Mouse (Mus musculus): Measurements from ENCODE around the gene Mbnl2. TPM values are rescaled to one million over a fixed set of nuclear protein-coding genes. Genes with fewer than 3 reads are reported as not detected.

Mbnl2 gene
- total RNA-seq, 1 experiment from 2014 or later: 153 TPM

GRCm38 (mm10) chr14:120440716-120441115 lies 165.2 kb downstream of the Mbnl2 start:
- ATAC-seq (ENCODE audit: extremely low read depth, insufficient number of reproducible peaks, low FRiP score, poor library complexity, severe bottlenecking): no peak

DNA sequence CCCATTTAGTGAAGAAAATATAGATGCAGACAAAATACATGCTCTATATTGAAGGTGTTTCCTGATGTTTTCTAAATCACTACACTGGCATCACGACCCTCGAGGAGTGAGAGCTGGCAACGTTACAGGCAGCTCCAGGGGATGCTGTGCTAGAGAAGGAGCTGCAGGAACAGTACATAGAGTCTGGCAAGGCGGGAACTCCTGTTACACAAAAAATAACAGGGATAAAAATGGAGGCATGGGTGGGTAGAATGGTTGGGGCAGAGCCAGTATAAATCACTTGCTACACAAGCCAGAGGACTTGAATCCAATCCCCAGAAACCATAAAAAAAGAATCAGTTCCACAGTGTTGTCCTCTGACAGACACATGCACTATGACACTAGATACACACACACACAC lies 165.8 kb downstream of the Mbnl2 start:
- ATAC-seq (ENCODE audit: extremely low read depth, insufficient number of reproducible peaks, low FRiP score, poor library complexity, severe bottlenecking): no peak

- ATAC-seq (ENCODE audit: extremely low read depth, insufficient number of reproducible peaks, low FRiP score, poor library complexity, severe bottlenecking): no peak
Observed at GRCm38 (mm10) chr14:120441836-120442235, 166.4 kb downstream of the Mbnl2 start.

DNA sequence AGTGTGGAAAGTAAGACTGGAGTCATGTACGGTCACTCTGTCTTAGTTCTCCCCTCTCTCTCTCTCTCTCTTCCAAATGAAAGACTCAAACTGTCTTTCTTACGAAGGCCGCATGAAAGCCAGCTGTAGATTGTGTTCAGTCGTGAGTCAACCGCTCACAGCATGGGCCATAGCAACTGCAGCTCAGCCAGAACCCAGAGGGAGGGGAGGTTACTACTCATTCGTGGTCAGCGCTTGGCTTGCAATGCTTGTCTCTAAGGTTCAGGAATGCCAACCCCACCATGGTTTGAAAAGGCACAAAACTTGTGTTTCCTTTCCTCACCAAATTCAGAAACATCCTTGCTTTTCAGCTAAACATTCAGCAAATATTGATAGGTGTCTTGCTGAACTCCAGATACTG lies 178.8 kb downstream of the Mbnl2 start:
- ATAC-seq (ENCODE audit: extremely low read depth, insufficient number of reproducible peaks, low FRiP score, poor library complexity, severe bottlenecking): no peak

DNA sequence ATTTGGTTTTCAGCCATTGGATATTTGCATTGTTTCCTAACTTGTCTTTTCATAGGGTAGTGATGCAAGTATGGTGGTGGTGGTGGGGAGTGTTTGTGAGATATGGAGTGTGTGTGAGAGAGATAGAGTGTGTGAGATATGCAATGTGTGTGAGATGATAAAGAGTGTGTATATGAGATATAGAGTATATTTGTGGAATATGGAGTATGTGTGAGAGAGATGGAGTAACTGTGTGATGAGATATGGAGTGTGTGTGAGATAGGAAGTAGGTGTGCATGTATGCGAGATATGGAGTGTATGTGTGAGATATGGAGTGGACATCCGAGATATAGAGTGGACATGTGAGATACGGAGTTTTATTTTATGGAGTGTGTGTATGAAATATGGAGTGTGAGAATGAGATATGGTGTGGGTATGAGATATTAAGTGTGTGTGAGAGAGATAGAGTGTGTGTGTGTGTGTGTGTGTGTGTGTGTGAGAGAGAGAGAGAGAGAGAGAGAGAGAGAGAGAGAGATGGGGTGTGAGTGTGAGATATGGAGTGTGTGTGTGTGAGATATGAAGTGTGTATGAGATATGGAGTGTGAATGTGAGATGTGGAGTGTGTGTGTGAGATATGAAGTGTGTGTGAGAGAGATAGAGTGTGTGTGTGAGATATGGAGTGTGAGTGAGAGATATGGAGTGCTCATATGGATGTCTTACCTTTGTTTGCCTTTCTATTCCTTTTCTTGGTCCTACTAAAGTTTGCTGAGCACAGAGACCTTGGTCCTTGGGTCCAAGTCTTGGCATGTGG lies 188.7 kb downstream of the Mbnl2 start:
- ATAC-seq (ENCODE audit: extremely low read depth, insufficient number of reproducible peaks, low FRiP score, poor library complexity, severe bottlenecking): no peak

DNA sequence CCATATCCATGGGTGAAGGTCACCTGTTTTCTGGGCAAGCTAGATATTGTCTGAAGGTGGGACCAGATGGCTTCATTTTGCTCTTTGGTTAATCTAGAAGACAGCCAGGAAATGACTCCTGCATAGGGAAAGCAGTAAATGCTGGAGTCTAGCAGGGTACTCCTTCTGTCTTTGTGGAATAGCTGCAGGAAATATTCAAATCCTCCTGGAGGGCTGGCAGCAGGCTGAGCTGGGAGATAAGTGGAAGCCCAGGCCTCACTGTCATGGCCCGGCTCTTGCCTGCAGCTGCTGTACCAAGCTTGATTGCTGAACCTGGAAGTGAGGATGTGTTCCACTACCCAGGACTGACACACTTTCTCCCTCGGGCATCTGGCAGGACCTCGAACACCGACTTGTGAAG lies 191.3 kb downstream of the Mbnl2 start:
- ATAC-seq (ENCODE audit: extremely low read depth, insufficient number of reproducible peaks, low FRiP score, poor library complexity, severe bottlenecking): no peak

DNA sequence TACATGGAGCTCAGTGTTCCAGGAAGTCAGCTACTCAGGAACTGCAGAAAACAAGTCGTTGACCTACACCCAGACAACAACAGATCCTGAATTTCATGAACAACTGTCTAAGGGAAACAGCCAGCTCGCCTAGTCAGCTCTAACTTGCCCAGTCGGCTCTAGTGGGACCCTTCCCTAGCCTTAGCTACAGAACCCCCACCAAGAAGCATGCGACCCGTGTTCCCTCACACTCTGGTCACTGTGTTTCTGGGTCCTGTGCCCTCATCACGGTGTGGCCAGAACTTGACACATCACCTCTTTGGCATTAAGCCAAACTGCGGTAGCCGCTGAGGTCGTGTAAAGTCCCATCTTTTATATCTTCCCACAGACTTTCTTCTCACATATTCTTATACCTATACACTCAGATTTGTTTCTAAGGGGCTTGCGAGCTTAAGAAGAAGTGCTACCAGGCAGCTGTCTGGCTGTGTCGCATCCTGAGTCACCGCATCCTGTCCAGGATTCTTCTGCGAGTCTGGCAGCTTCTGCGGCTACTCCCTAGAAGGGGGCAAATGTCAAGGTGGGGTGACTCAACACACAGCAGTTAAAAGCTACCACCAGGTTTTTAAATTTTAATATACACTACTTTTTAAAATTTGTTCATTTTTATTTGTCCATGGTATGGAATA lies 193.8 kb downstream of the Mbnl2 start:
- no peak for ATAC-seq (ENCODE audit: extremely low read depth, insufficient number of reproducible peaks, low FRiP score, poor library complexity, severe bottlenecking)

GRCm38 (mm10) chr14:120476186-120476697 lies 200.8 kb downstream of the Mbnl2 start:
- no peak for ATAC-seq (ENCODE audit: extremely low read depth, insufficient number of reproducible peaks, low FRiP score, poor library complexity, severe bottlenecking)

- peak; percentile 80 for ATAC-seq (ENCODE audit: extremely low read depth, insufficient number of reproducible peaks, low FRiP score, poor library complexity, severe bottlenecking)
Observed at GRCm38 (mm10) chr14:120477288-120477981, 202.0 kb downstream of the Mbnl2 start.

- ATAC-seq (ENCODE audit: extremely low read depth, insufficient number of reproducible peaks, low FRiP score, poor library complexity, severe bottlenecking): peak; percentile 69
Observed at GRCm38 (mm10) chr14:120477982-120478568, 202.6 kb downstream of the Mbnl2 start, which contains the start of gene Rap2a. TSS of gene Rap2a (plus strand) at chr14:120478444.

DNA sequence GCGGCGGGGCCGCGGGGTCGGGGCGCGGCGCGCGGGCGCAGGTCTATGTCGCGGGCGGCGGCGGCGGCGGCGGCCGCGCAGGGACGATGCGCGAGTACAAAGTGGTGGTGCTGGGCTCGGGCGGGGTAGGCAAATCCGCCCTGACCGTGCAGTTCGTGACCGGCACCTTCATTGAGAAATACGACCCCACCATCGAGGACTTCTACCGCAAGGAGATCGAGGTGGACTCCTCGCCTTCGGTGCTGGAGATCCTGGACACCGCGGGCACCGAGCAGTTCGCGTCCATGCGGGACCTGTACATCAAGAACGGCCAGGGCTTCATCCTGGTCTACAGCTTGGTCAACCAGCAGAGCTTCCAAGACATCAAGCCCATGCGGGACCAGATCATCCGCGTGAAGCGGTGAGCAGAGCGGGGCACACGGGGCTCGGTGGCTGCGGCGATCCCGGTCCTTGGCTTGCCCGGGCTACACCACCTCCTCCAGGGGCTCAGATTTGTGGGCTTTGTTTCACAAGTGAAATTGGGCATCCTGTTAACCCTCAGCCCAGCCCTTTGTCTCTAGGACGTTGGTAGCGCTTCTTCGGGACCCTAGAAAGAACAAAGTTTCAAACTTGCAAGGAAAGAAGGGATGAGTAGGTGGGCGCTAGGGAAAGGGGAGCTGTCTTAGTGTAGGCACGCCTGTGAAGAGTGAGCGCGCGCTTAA lies 203.3 kb downstream of the Mbnl2 start:
- ATAC-seq (ENCODE audit: extremely low read depth, insufficient number of reproducible peaks, low FRiP score, poor library complexity, severe bottlenecking): no peak

GRCm38 (mm10) chr14:120480341-120480900 lies 205.0 kb downstream of the Mbnl2 start:
- no peak for ATAC-seq (ENCODE audit: extremely low read depth, insufficient number of reproducible peaks, low FRiP score, poor library complexity, severe bottlenecking)

GRCm38 (mm10) chr14:120480927-120481326 lies 205.5 kb downstream of the Mbnl2 start:
- no peak for ATAC-seq (ENCODE audit: extremely low read depth, insufficient number of reproducible peaks, low FRiP score, poor library complexity, severe bottlenecking)

Other genes with a start within 250 kb of the Mbnl2 start
- not detected in 2 replicates for gene Oxgr1, start 233.2 kb upstream of the Mbnl2 start, total RNA-seq (2017)
- 8.8 and 9.7 TPM in 2 replicates for gene Rap2a, start 202.8 kb downstream of the Mbnl2 start, total RNA-seq (2017)